Mouse (Mus musculus): Measurements from ENCODE around the gene Cops7a.

DNA sequence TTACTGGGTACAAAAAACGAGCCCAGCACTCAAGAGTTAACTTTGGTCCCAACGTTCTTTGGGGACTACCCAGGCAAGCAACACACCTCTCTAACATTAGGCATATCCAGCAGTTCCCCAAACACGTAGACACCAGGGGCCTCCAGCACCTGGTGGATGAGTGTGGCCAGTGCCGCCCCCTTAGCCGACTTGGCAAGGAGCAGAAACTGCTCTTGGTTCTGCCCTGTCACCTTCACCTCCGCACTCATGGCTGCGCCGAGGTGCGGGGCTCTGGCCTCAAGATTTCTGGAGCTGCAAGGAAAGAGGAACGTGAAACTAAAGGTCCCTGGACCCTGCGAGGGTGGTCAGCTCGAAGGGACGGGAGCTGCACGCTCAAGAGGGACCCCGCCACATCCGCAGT, 700 bp downstream of the Cops7a start:
- TF ChIP-seq TCF12 (IDR thresholded peaks at IDR 0.05; ENCODE audit: insufficient read depth, poor library complexity, severe bottlenecking) (no peak), POLR2A (IDR thresholded peaks at IDR 0.05; ENCODE audit: insufficient read length, low read depth) (no peak), SRF (IDR thresholded peaks at IDR 0.05; ENCODE audit: control insufficient read depth, insufficient read length, low read depth) (no peak), E2F4 (IDR thresholded peaks at IDR 0.05; ENCODE audit: insufficient read depth) (no peak), USF1 (IDR thresholded peaks at IDR 0.05; ENCODE audit: low read depth) (no peak), TCF3 (IDR thresholded peaks at IDR 0.05; ENCODE audit: insufficient read length, low read depth) (no peak), MAX (IDR thresholded peaks at IDR 0.05; ENCODE audit: low read depth) (no peak), MYOD1 (IDR thresholded peaks at IDR 0.05; ENCODE audit: control insufficient read depth in 1 of 3, insufficient read length in 2 of 3, low read depth in 2 of 3) (no peak), MYOG (IDR thresholded peaks at IDR 0.05; ENCODE audit: control insufficient read depth in 1 of 3, insufficient read depth in 1 of 3, insufficient read length in 2 of 3, low read depth in 2 of 3) (no peak), REST (IDR thresholded peaks at IDR 0.05; ENCODE audit: insufficient read depth, insufficient read length) (no peak)
